In the genomic region with DNA sequence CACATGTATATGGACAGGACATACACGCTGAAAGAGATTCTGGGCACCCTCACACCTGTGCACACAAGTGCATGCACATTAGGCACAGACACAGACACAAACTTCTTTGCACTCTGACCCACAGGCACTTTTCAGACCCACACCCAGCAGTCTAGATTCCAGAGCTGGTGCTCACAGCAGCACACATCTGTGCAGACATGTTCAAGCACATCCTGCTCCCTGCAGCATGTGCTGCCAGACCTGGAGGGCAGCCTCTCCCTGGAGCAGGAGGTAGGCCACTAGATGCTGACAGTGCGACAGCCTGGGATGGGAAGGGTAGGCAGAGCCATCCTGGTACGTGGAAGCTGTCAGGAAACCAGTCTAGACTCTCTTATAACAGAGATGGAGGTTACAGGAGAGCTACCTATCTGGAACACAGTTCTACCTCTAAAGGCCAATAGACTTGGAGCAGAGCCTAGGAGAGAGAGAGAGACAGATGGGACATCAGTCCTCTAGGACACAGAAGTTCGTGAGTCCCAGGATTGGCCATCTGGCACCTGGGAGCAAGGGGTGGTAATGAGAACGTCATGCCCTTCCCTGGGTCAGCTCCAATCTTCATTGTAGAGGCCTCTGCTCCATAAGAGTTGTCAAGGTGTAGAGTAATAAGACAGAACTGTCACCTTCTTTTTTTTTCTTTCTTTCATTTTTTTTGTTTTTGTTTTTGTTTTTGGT, we compare ENCODE assay signal across 15 mouse cellular contexts. TPM values are rescaled to one million over a fixed set of nuclear protein-coding genes. Genes with fewer than 3 reads are reported as not detected.
DNase-seq lines count a peak whose midpoint lies in the region; ATAC-seq lines count a peak whose summit lies in the region.
"Had no signal": no experiment of that assay in that cellular context is flagged by ENCODE, and none has a peak within 500 bp of the region (broad histone marks: within the 10 kb centered on the region; RNA-seq: fewer than 3 reads in every experiment).

No protein-coding gene starts in this region.

- DNase-seq in embryonic facial prominence, embryonic 10.5 days (ENCODE audit: low spot score), result no peak
- DNase-seq in thymus, postnatal 14 days, result peak; percentile 37
- DNase-seq in thymus, adult 18-20 months, result no peak
- peak; percentile 85 to 89 for DNase-seq in cerebellum, postnatal 36 days
- DNase-seq in layer of hippocampus, adult 18-20 months (ENCODE audit: low spot score in 2 of 2), result no peak
- DNase-seq in embryo, embryonic 11 days, result no peak
- DNase-seq in spleen, postnatal 36 days (ENCODE audit: low spot score in 2 of 2), result no peak
- DNase-seq: kidney, adult 11 months; layer of hippocampus, adult 9-11 months; right cerebral cortex, postnatal 25 days had no signal

- H3K4me3 ChIP-seq in embryonic facial prominence, embryonic 15.5 days (replicated peaks), result no peak overlapping the region
- no peak overlapping the region for H3K4me3 ChIP-seq in embryonic facial prominence, embryonic 10.5 days
- H3K4me3 ChIP-seq: embryonic facial prominence, embryonic 12.5 days; neural tube, embryonic 15.5 days had no signal

- no peak overlapping the region for H3K9ac ChIP-seq in embryonic facial prominence, embryonic 15.5 days
- H3K9ac ChIP-seq: embryonic facial prominence, embryonic 12.5 days; neural tube, embryonic 15.5 days had no signal

- H3K9me3 ChIP-seq in embryonic facial prominence, embryonic 15.5 days (replicated peaks), result no peaks in the 10 kb centered on the region
- no peaks in the 10 kb centered on the region for H3K9me3 ChIP-seq in embryonic facial prominence, embryonic 10.5 days
- H3K9me3 ChIP-seq: embryonic facial prominence, embryonic 12.5 days; neural tube, embryonic 15.5 days had no signal

- H3K27ac ChIP-seq in embryonic facial prominence, embryonic 15.5 days (replicated peaks), result peak overlapping the region; percentile 63
- no peak overlapping the region for H3K27ac ChIP-seq in embryonic facial prominence, embryonic 10.5 days (replicated peaks)
- H3K27ac ChIP-seq: embryonic facial prominence, embryonic 12.5 days; hindbrain, postnatal 0 days; neural tube, embryonic 15.5 days had no signal

- peaks cover 20% of the 10 kb centered on the region for H3K36me3 ChIP-seq in embryonic facial prominence, embryonic 15.5 days
- peaks cover 42% of the 10 kb centered on the region for H3K36me3 ChIP-seq in embryonic facial prominence, embryonic 10.5 days (replicated peaks)

- no peak for ATAC-seq in embryonic facial prominence, embryonic 15.5 days (ENCODE audit: insufficient number of reproducible peaks, low FRiP score, low TSS enrichment, low read depth)
- ATAC-seq: hindbrain, postnatal 0 days had no signal

- 71% methylated on average over 5 of the region's 5 CpGs for WGBS in embryonic facial prominence, embryonic 15.5 days
- 84% methylated on average over 5 of the region's 5 CpGs for WGBS in embryonic facial prominence, embryonic 10.5 days

- H3K4me2 ChIP-seq in embryonic facial prominence, embryonic 15.5 days (replicated peaks), result no peak overlapping the region
- H3K4me2 ChIP-seq: embryonic facial prominence, embryonic 12.5 days; neural tube, embryonic 15.5 days had no signal

- H3K4me1 ChIP-seq in embryonic facial prominence, embryonic 15.5 days, result peaks cover 34% of the 10 kb centered on the region
- H3K4me1 ChIP-seq in embryonic facial prominence, embryonic 10.5 days, result peaks cover 31% of the 10 kb centered on the region

- H3K27me3 ChIP-seq in embryonic facial prominence, embryonic 15.5 days, result no peaks in the 10 kb centered on the region
- no peaks in the 10 kb centered on the region for H3K27me3 ChIP-seq in embryonic facial prominence, embryonic 10.5 days (replicated peaks; ENCODE audit: low read depth, poor library complexity, severe bottlenecking)
- H3K27me3 ChIP-seq: embryonic facial prominence, embryonic 12.5 days; neural tube, embryonic 15.5 days had no signal

RNA-seq across cellular contexts. Expression of gene P3h4, which starts 7.5 kb away (rescaled TPM):
- polyA plus RNA-seq in embryonic facial prominence, embryonic 15.5 days (2015; fragmentation: Nextera tagmentation; extraction: Ambion mirVana), result 89.9 and 91.1 TPM in 2 replicates
- polyA plus RNA-seq in embryonic facial prominence, embryonic 10.5 days (2016; fragmentation: Nextera tagmentation; extraction: Ambion mirVana), result 34.1 and 34.9 TPM in 2 replicates
- 10 to 100 TPM in 1 of 2 experiments, 1 to 10 TPM in 1; 9.8 to 11.2 TPM for total RNA-seq in layer of hippocampus, adult 18-20 months (2021)
- total RNA-seq: MEL had no signal

RNA-seq across cellular contexts. Expression of gene Fkbp10, which starts 8.3 kb away (rescaled TPM):
- 212 TPM in 2 replicates for polyA plus RNA-seq in embryonic facial prominence, embryonic 15.5 days (2015; fragmentation: Nextera tagmentation; extraction: Ambion mirVana)
- 61.4 and 67.0 TPM in 2 replicates for polyA plus RNA-seq in embryonic facial prominence, embryonic 10.5 days (2016; fragmentation: Nextera tagmentation; extraction: Ambion mirVana)
- total RNA-seq in layer of hippocampus, adult 18-20 months (2021), result 1 to 10 TPM; 5.4 to 5.8 TPM

RNA-seq across cellular contexts. Expression of gene Jup, which starts 9.6 kb away (rescaled TPM):
- polyA plus RNA-seq in embryonic facial prominence, embryonic 15.5 days (2015; fragmentation: Nextera tagmentation; extraction: Ambion mirVana), result 232 and 256 TPM in 2 replicates
- 45.8 and 52.6 TPM in 2 replicates for polyA plus RNA-seq in embryonic facial prominence, embryonic 10.5 days (2016; fragmentation: Nextera tagmentation; extraction: Ambion mirVana)
- total RNA-seq in layer of hippocampus, adult 18-20 months (2021), result 10 to 100 TPM; 31.0 to 35.6 TPM

RNA-seq across cellular contexts. Expression of gene Nt5c3b, which starts 34.5 kb away (rescaled TPM):
- polyA plus RNA-seq in embryonic facial prominence, embryonic 15.5 days (2015; fragmentation: Nextera tagmentation; extraction: Ambion mirVana), result 134 and 135 TPM in 2 replicates
- polyA plus RNA-seq in embryonic facial prominence, embryonic 10.5 days (2016; fragmentation: Nextera tagmentation; extraction: Ambion mirVana), result 150 and 156 TPM in 2 replicates
- total RNA-seq in layer of hippocampus, adult 18-20 months (2021), result 10 to 100 TPM; 48.8 to 53.4 TPM

RNA-seq across cellular contexts. Expression of gene Klhl10, which starts 34.6 kb away (rescaled TPM):
- 1.1 and 1.2 TPM in 2 replicates for polyA plus RNA-seq in embryonic facial prominence, embryonic 15.5 days (2015; fragmentation: Nextera tagmentation; extraction: Ambion mirVana)
- polyA plus RNA-seq in embryonic facial prominence, embryonic 10.5 days (2016; fragmentation: Nextera tagmentation; extraction: Ambion mirVana), result 0.75 and 0.98 TPM in 2 replicates
- total RNA-seq in layer of hippocampus, adult 18-20 months (2021), result 1 to 10 TPM in 1 of 2 experiments, under 1 TPM in 1; 0.74 to 1.2 TPM

Comparison
In these comparisons a context has a peak if more than half of its experiments do, and no peak if none do; other contexts are left out.
1. DNase-seq: peak in thymus, postnatal 14 days (single experiment) and cerebellum, postnatal 36 days (2 of 2); none in embryonic facial prominence, embryonic 10.5 days (single experiment), thymus, adult 18-20 months (0 of 2), layer of hippocampus, adult 18-20 months (0 of 2), embryo, embryonic 11 days (single experiment) and spleen, postnatal 36 days (0 of 2).